Mouse (Mus musculus): ENCODE results near the gene Rab36. TPM values are rescaled to one million over a fixed set of nuclear protein-coding genes. Genes with fewer than 3 reads are reported as not detected.

The Rab36 gene
- polyA plus RNA-seq, 2 experiments, result 0.70 to 2.0 TPM

GRCm38 (mm10) chr10:75056255-75056654, 19.4 kb downstream of the Rab36 start:
- Histone ChIP-seq H3K9me3 (ENCODE audit: control insufficient read depth, low read length) (no peaks in the 10 kb centered on the region), H3K4me1 (replicated peaks; ENCODE audit: control insufficient read depth in 2 of 2, insufficient read depth in 2 of 2, low read length in 1 of 2) (peaks cover 2 to 41% of the 10 kb centered on the region in 2 experiments; a peak in 3 of 4 replicates), H3K36me3 (replicated peaks; ENCODE audit: control insufficient read depth, insufficient read depth, low read depth) (no peaks in the 10 kb centered on the region), H3K27me3 (ENCODE audit: control insufficient read depth, insufficient read depth, low read length) (peaks cover 19% of the 10 kb centered on the region), H3K27ac (no peak overlapping the region), H3K4me2 (ENCODE audit: low read depth) (no peak overlapping the region), H3K4me3 (ENCODE audit: insufficient read depth in 1 of 2, low read depth in 2 of 2, low read length in 2 of 2) (no peak overlapping the region), H3K9ac (replicated peaks) (no peak overlapping the region)
- 23% methylated on average over 4 of the region's 4 CpGs for WGBS (ENCODE audit: insufficient replicate concordance)
- TF ChIP-seq EP300 (IDR thresholded peaks at IDR 0.05; ENCODE audit: low read depth), result no peak
- TF ChIP-seq CTCF (IDR thresholded peaks at IDR 0.05; ENCODE audit: low read depth), result no peak
- ATAC-seq (ENCODE audit: insufficient read depth), result peak; percentile 21; the same call in 1 of the 2 replicates
- no peak for DNase-seq (ENCODE audit: low read depth in 3 of 3, low spot score in 3 of 3)

GRCm38 (mm10) chr10:75058336-75058735, 21.5 kb downstream of the Rab36 start:
- no peak overlapping the region for H3K9ac ChIP-seq (replicated peaks)
- WGBS (ENCODE audit: insufficient replicate concordance), result 71% methylated on average over 8 of the region's 8 CpGs
- no peak overlapping the region for H3K4me3 ChIP-seq (ENCODE audit: insufficient read depth in 1 of 2, low read depth in 2 of 2, low read length in 2 of 2)
- TF ChIP-seq EP300 (IDR thresholded peaks at IDR 0.05; ENCODE audit: low read depth), result no peak
- no peak for TF ChIP-seq CTCF (IDR thresholded peaks at IDR 0.05; ENCODE audit: low read depth)
- H3K27me3 ChIP-seq (ENCODE audit: control insufficient read depth, insufficient read depth, low read length), result peaks cover 34% of the 10 kb centered on the region
- DNase-seq (ENCODE audit: low read depth in 3 of 3, low spot score in 3 of 3), result no peak
- H3K4me2 ChIP-seq (ENCODE audit: low read depth), result no peak overlapping the region
- H3K27ac ChIP-seq, result no peak overlapping the region
- H3K4me1 ChIP-seq (replicated peaks; ENCODE audit: control insufficient read depth in 2 of 2, insufficient read depth in 2 of 2, low read length in 1 of 2), result peaks cover 2 to 45% of the 10 kb centered on the region in 2 experiments; a peak in 3 of 4 replicates
- H3K36me3 ChIP-seq (replicated peaks; ENCODE audit: control insufficient read depth, insufficient read depth, low read depth), result no peaks in the 10 kb centered on the region
- H3K9me3 ChIP-seq (ENCODE audit: control insufficient read depth, low read length), result no peaks in the 10 kb centered on the region
- no peak for ATAC-seq (ENCODE audit: insufficient read depth)

GRCm38 (mm10) chr10:75058761-75059395, 22.0 kb downstream of the Rab36 start:
- Histone ChIP-seq H3K27ac (no peak overlapping the region), H3K4me1 (replicated peaks; ENCODE audit: control insufficient read depth in 2 of 2, insufficient read depth in 2 of 2, low read length in 1 of 2) (peaks cover 2 to 43% of the 10 kb centered on the region in 2 experiments; a peak in 3 of 4 replicates), H3K4me2 (ENCODE audit: low read depth) (peak overlapping the region; percentile 69; the same call in 1 of the 2 replicates), H3K4me3 (ENCODE audit: insufficient read depth in 1 of 2, low read depth in 2 of 2, low read length in 2 of 2) (no peak overlapping the region), H3K9me3 (ENCODE audit: control insufficient read depth, low read length) (no peaks in the 10 kb centered on the region), H3K9ac (replicated peaks) (no peak overlapping the region), H3K27me3 (ENCODE audit: control insufficient read depth, insufficient read depth, low read length) (peaks cover 34% of the 10 kb centered on the region), H3K36me3 (replicated peaks; ENCODE audit: control insufficient read depth, insufficient read depth, low read depth) (no peaks in the 10 kb centered on the region)
- 36% methylated on average over 9 of the region's 9 CpGs for WGBS (ENCODE audit: insufficient replicate concordance)
- TF ChIP-seq EP300 (IDR thresholded peaks at IDR 0.05; ENCODE audit: low read depth) (no peak), CTCF (IDR thresholded peaks at IDR 0.05; ENCODE audit: low read depth) (no peak)
- DNase-seq (ENCODE audit: low read depth in 3 of 3, low spot score in 3 of 3) (no peak), ATAC-seq (ENCODE audit: insufficient read depth) (no peak)

GRCm38 (mm10) chr10:75059396-75059795, 22.5 kb downstream of the Rab36 start:
- 1% methylated on average over 11 of the region's 11 CpGs for WGBS (ENCODE audit: insufficient replicate concordance)
- peaks cover 2 to 39% of the 10 kb centered on the region in 2 experiments; a peak in 3 of 4 replicates for H3K4me1 ChIP-seq (replicated peaks; ENCODE audit: control insufficient read depth in 2 of 2, insufficient read depth in 2 of 2, low read length in 1 of 2)
- ATAC-seq (ENCODE audit: insufficient read depth) (no peak), DNase-seq (ENCODE audit: low read depth in 3 of 3, low spot score in 3 of 3) (peak in 2 of 3 experiments; percentile 38 to 51)
- H3K9me3 ChIP-seq (ENCODE audit: control insufficient read depth, low read length), result no peaks in the 10 kb centered on the region
- TF ChIP-seq EP300 (IDR thresholded peaks at IDR 0.05; ENCODE audit: low read depth) (no peak), CTCF (IDR thresholded peaks at IDR 0.05; ENCODE audit: low read depth) (peak; percentile 73)
- peak overlapping the region in 1 of 2 experiments; percentile 15; a peak in 1 of 4 replicates for H3K4me3 ChIP-seq (ENCODE audit: insufficient read depth in 1 of 2, low read depth in 2 of 2, low read length in 2 of 2)
- H3K27me3 ChIP-seq (ENCODE audit: control insufficient read depth, insufficient read depth, low read length), result peaks cover 34% of the 10 kb centered on the region
- peak overlapping the region; percentile 69 for H3K4me2 ChIP-seq (ENCODE audit: low read depth)
- H3K36me3 ChIP-seq (replicated peaks; ENCODE audit: control insufficient read depth, insufficient read depth, low read depth), result no peaks in the 10 kb centered on the region
- H3K9ac ChIP-seq (replicated peaks), result no peak overlapping the region
- no peak overlapping the region for H3K27ac ChIP-seq

GRCm38 (mm10) chr10:75060217-75060842, 23.5 kb downstream of the Rab36 start, which contains the start of gene Bcr:
Gene Bcr, plus strand, starts transcription at chr10:75060592.
- DNase-seq (ENCODE audit: low read depth in 3 of 3, low spot score in 3 of 3), result peak in 2 of 3 experiments; percentile 27 to 30
- TF ChIP-seq EP300 (IDR thresholded peaks at IDR 0.05; ENCODE audit: low read depth), result no peak
- no peak for TF ChIP-seq CTCF (IDR thresholded peaks at IDR 0.05; ENCODE audit: low read depth)
- no peaks in the 10 kb centered on the region for H3K9me3 ChIP-seq (ENCODE audit: control insufficient read depth, low read length)
- H3K4me3 ChIP-seq (ENCODE audit: insufficient read depth in 1 of 2, low read depth in 2 of 2, low read length in 2 of 2), result peak within 1 kb of the TSS; percentile 61 to 69
- peaks cover 2 to 37% of the 10 kb centered on the region in 2 experiments; a peak in 3 of 4 replicates for H3K4me1 ChIP-seq (replicated peaks; ENCODE audit: control insufficient read depth in 2 of 2, insufficient read depth in 2 of 2, low read length in 1 of 2)
- no peak within 1 kb of the TSS for H3K27ac ChIP-seq
- H3K27me3 ChIP-seq (ENCODE audit: control insufficient read depth, insufficient read depth, low read length), result peaks cover 34% of the 10 kb centered on the region
- ATAC-seq (ENCODE audit: insufficient read depth), result peak; percentile 68
- WGBS (ENCODE audit: insufficient replicate concordance), result 1% methylated on average over 34 of the region's 73 CpGs
- H3K4me2 ChIP-seq (ENCODE audit: low read depth), result peak within 1 kb of the TSS; percentile 69
- no peaks in the 10 kb centered on the region for H3K36me3 ChIP-seq (replicated peaks; ENCODE audit: control insufficient read depth, insufficient read depth, low read depth)
- H3K9ac ChIP-seq (replicated peaks), result peak within 1 kb of the TSS; percentile 9; the same call in 1 of the 2 replicates

Measured in liver, embryonic 14.5 days (tissue).